Mouse (Mus musculus): ENCODE data around the gene Col13a1.

DNA sequence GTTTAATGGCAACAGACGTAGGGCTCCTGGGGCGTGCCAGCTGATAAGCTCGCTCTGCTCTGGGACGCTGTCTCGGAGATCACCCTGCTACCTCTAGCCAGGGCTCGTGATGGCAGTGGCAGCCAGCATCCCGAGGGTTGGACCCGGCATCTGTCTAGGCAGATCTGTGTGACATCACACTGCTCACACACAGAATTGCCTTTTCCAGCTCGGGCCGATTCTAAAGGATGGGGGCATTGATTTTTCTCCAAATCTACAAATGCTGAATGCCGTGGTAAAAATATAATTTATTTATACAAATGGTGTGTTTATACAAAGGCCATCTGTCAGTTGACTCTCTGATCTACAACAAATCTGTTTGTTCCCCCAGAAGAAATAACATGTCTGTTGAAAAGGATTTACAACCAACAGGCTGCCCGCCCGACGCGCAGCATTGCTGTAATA, 180.8 kb downstream of the Col13a1 start:
- TF ChIP-seq POLR2A (IDR thresholded peaks at IDR 0.05; ENCODE audit: low read depth, low read length) (no peak), EP300 (IDR thresholded peaks at IDR 0.05; ENCODE audit: low read length) (no peak), USF2 (conservative IDR thresholded peaks at IDR 0.05; ENCODE audit: low read depth, low read length) (no peak), CTCF (conservative IDR thresholded peaks at IDR 0.05 in 1 of 2, IDR thresholded peaks at IDR 0.05 in 1 of 2; ENCODE audit: low read depth in 2 of 2, low read length in 2 of 2) (no peak), E2F4 (IDR thresholded peaks at IDR 0.05; ENCODE audit: insufficient replicate concordance, low read depth, low read length) (no peak), MAFK (IDR thresholded peaks at IDR 0.05; ENCODE audit: insufficient replicate concordance, low read length) (no peak), MAX (IDR thresholded peaks at IDR 0.05; ENCODE audit: low read length) (no peak), SMC3 (IDR thresholded peaks at IDR 0.05; ENCODE audit: low read depth, low read length) (no peak), RCOR1 (conservative IDR thresholded peaks at IDR 0.05; ENCODE audit: low read depth, low read length) (no peak), HCFC1 (IDR thresholded peaks at IDR 0.05; ENCODE audit: low read depth, low read length) (no peak)
